Mouse (Mus musculus) olfactory bulb, adult 2 months (tissue): ENCODE data around the gene Nos3. TPM values are rescaled to one million over a fixed set of nuclear protein-coding genes. Genes with fewer than 3 reads are reported as not detected.
A peak's percentile ranks its signal among the peaks of the same experiment; 100 is the strongest.

Source experiments
- H3K27ac ChIP-seq: fragments of 200-500 bp; 2 replicates; pipeline ENCODE4 v1.5.1; 2012; ENCODE audit warnings: low read depth, low read length; ENCODE audit not compliant: insufficient read depth
- H3K4me1 ChIP-seq: fragments of 200-500 bp; 2 replicates; pipeline ENCODE4 v1.6.1; 2012; ENCODE audit warnings: low read length; ENCODE audit not compliant: control insufficient read depth, insufficient read depth
- H3K4me3 ChIP-seq: fragments of 200-500 bp; 2 replicates; pipeline ENCODE4 v1.5.1; 2012; ENCODE audit warnings: mild to moderate bottlenecking, low read depth, low read length, moderate library complexity; ENCODE audit not compliant: insufficient read depth
- CTCF ChIP-seq: fragments of 200-500 bp; IDR thresholded peaks from 2 replicates; pipeline ENCODE4 v1.5.1; 2012; ENCODE audit warnings: low read depth, mild to moderate bottlenecking, low read length, moderate library complexity; ENCODE audit not compliant: insufficient read depth
- POLR2A ChIP-seq: fragments of 200-500 bp; IDR thresholded peaks from 2 replicates; pipeline ENCODE4 v1.6.1; 2012; ENCODE audit warnings: mild to moderate bottlenecking, low read depth, low read length, moderate library complexity; ENCODE audit not compliant: insufficient read depth
- WGBS: fragments of 180-500 bp; shearing (Covaris S2); methylation state at CpG from one replicate; pipeline ENCODE4 v1.1.7; 2018; 5-methylcytosine and 5-hydroxymethylcytosine counted together
- polyA plus RNA-seq: library from polyadenylated mRNA; stranded (reverse); fragments of >200 nt; gene quantifications from 2 replicates; pipeline ENCODE4 v1.2.4, GENCODE M21; 2012; ENCODE audit warnings: low replicate concordance; ENCODE audit not compliant: missing spikeins, insufficient read depth, insufficient read length

Nos3 gene
- polyA plus RNA-seq, 1 experiment = not detected

GRCm38 (mm10) chr5:24350531-24351250 lies 13.9 kb upstream of the Nos3 start:
- TF ChIP-seq CTCF = no peak
- no peak for TF ChIP-seq POLR2A
- Histone ChIP-seq H3K4me1 (peaks cover 54% of the 10 kb centered on the region), H3K27ac (0 out of 2 replicates have a peak overlapping the region, but pooled peaks have one; percentile 9), H3K4me3 (peak overlapping the region; percentile 71)
- 32% methylated on average over 15 of the region's 15 CpGs for WGBS

DNA sequence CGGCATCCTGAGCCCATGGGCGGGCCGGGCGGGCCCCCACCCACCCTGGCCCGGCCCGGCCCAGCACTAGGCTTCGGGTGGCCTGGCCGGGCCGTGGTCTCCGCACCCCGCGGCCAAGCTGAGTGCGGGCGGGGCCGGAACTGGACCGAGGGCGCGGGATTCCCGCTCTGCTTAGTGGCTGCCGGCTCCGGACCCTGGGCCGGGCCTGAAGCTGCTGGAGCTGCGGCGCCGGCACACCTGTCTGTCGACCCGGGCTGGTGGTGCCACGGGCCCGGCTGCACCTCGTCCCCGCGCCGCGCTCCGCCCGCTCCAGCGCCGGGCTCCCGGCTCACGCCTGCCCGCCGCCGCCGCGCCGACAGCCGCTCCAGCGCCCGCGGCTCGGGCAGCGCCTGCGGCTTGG lies 13.3 kb upstream of the Nos3 start, which contains the start of gene Kcnh2:
Gene Kcnh2 (minus strand): TSS at position 327 of the 400 bp plus-strand sequence.
- peaks cover 53% of the 10 kb centered on the region for H3K4me1 ChIP-seq
- peak within 1 kb of the TSS; percentile 75 for H3K4me3 ChIP-seq
- under 1% methylated on average over 52 of the region's 53 CpGs for WGBS
- peak within 1 kb of the TSS; percentile 93 for H3K27ac ChIP-seq
- TF ChIP-seq POLR2A (no peak), CTCF (no peak)

GRCm38 (mm10) chr5:24351701-24352171 lies 12.9 kb upstream of the Nos3 start:
- TF ChIP-seq CTCF = no peak
- TF ChIP-seq POLR2A = peak; percentile 57; the same call in 1 of the 2 replicates
- WGBS = under 1% methylated on average over 41 of the region's 41 CpGs

GRCm38 (mm10) chr5:24352251-24352859 lies 12.3 kb upstream of the Nos3 start:
- Histone ChIP-seq H3K4me1 (peaks cover 51% of the 10 kb centered on the region), H3K27ac (peak overlapping the region; percentile 93), H3K4me3 (peak overlapping the region; percentile 75)
- WGBS = 5% methylated on average over 24 of the region's 24 CpGs
- TF ChIP-seq POLR2A = peak; percentile 39
- TF ChIP-seq CTCF = no peak

More at GRCm38 (mm10) chr5:24351701-24352171, 12.9 kb upstream of the Nos3 start:
- H3K4me1 ChIP-seq = peaks cover 53% of the 10 kb centered on the region
- H3K27ac ChIP-seq = peak overlapping the region; percentile 93
- peak overlapping the region; percentile 75 for H3K4me3 ChIP-seq

DNA sequence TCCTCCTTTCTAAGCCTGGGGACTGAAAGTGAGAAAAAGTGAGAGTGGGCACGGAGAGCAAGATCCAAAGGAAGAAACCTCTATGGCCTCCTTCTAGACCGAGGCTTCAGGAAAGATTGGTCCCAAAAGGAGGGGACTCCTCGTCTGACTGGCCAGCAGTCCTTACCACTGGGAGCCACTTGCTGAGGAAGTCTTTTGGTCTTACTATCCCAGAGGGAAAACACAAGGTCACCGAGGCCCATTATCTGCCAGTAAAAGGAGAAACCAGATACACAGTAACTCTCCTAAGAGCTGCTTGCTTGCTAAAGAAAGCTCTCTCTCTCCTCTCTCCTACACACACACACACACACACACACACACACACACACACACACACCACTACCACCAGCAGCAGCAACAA lies 11.3 kb upstream of the Nos3 start:
- TF ChIP-seq POLR2A = no peak
- no peak for TF ChIP-seq CTCF
- Histone ChIP-seq H3K4me1 (peaks cover 43% of the 10 kb centered on the region), H3K27ac (peak overlapping the region; percentile 93), H3K4me3 (no peak overlapping the region)
- 55% methylated on average over 4 of the region's 4 CpGs for WGBS

GRCm38 (mm10) chr5:24356764-24357163 lies 7.8 kb upstream of the Nos3 start:
- 63% methylated on average over 4 of the region's 4 CpGs for WGBS
- H3K4me1 ChIP-seq = peaks cover 35% of the 10 kb centered on the region
- TF ChIP-seq CTCF (no peak), POLR2A (no peak)
- no peak overlapping the region for H3K4me3 ChIP-seq
- no peak overlapping the region for H3K27ac ChIP-seq

DNA sequence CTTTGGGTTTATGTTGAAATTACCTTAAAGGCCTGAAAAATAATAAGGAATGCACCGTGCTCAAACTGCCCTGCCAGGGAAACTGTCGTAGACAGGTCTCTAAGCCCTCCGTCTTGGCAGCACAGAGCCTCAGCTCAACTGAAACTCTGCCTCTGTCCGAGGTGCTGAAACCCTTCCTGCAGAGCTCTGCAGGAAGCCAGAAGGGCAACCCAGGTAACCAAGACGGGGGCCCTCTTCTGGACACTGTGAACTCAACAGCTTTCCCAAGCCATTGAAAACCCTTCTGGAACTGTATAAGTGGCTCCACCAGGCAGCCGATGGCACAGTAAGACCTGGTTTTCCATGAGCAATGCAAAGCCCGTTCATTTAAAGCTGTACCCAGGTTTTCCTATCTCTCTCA lies 7.1 kb upstream of the Nos3 start:
- Histone ChIP-seq H3K4me1 (peaks cover 28% of the 10 kb centered on the region), H3K27ac (no peak overlapping the region), H3K4me3 (no peak overlapping the region)
- 33% methylated on average over 7 of the region's 7 CpGs for WGBS
- TF ChIP-seq CTCF = no peak
- TF ChIP-seq POLR2A = no peak

DNA sequence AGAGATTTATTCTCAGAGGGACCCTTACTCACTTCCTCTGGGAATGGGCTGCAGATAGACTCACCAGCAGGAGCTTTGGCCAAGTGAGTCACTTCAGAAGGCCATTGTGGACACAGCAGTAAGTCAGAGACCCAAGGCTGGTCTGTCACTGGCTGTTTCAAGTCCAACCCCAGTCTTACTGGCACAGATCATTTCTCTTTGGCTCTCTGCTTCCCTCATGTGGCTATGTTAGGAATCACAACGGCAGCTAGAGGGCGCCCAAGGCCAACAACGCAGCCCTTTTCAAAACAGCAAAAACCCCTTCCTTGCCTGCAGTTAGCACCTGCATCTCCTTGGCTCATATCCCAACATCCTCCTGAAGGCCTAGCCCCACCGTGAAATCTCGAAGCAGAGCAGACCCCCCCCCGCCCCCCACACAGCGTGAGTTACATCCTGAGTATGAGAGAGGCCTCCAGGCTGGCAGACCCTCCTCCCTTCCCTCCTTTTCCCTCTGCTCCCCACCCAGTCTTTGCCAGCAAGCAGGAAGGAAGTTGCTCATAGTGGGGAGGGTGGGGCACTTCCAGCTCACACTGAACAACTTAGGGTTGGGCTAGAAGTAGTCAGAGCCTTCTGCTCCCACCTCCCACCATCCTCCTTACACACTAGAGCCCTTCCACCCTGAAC lies 3.7 kb upstream of the Nos3 start:
- Histone ChIP-seq H3K27ac (peak overlapping the region; percentile 23; the same call in 1 of the 2 replicates), H3K4me1 (peaks cover 13% of the 10 kb centered on the region), H3K4me3 (no peak overlapping the region)
- 0% methylated on average over 7 of the region's 7 CpGs for WGBS
- TF ChIP-seq CTCF = peak; percentile 69
- TF ChIP-seq POLR2A = no peak
